Mouse (Mus musculus): ENCODE results near the gene Ak8. TPM values are rescaled to one million over a fixed set of nuclear protein-coding genes. Genes with fewer than 3 reads are reported as not detected.

Ak8 gene
- polyA plus RNA-seq, 1 experiment from 2014 or later = 0.41 TPM

DNA sequence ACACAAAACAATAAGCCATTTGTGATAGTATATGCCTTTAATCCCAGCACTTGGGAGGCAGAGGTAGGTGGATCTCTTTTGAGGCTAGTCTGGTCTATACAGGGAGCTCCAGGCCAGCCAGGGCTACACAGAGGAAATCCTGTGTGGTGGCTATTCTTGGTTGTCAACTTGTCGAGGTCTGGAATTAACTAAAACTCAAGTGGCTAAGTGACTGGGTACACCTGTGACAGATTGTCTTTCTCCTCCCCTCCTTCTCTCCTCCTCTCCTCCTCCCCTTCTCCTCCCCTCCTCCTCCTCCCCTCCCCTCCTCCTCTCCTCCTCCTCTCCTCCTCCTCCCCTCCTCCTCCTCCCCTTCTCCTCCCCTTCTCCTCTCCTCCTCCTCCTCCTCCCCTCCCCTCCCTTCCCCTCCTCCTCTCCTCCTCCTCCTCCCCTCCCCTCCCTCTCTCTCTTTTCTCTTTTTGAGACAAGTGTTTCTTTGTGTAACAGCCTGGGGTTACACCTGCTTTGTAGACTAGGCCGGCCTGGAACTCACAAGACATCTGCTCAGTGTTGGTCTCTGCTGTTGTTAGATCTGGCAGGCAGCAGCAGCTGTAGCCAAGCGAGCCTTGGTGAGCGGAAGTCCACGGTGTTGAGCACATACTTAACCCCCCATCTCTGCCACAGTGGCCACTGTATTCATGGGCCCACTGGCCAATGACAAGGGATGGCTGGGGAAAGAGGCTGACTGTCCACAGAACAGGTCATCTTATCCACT, 110.5 kb downstream of the Ak8 start:
- TF ChIP-seq EP300 (IDR thresholded peaks at IDR 0.05; ENCODE audit: low read depth) (no peak), CTCF (IDR thresholded peaks at IDR 0.05; ENCODE audit: low read depth) (no peak)
- Histone ChIP-seq H3K27me3 (ENCODE audit: insufficient read depth, low read length) (no peaks in the 10 kb centered on the region), H3K4me1 (ENCODE audit: insufficient read depth) (no peaks in the 10 kb centered on the region), H3K9ac (replicated peaks) (no peak overlapping the region), H3K4me3 (ENCODE audit: low read depth, low read length) (no peak overlapping the region), H3K4me2 (ENCODE audit: low read depth, low read length) (no peak overlapping the region), H3K36me3 (replicated peaks; ENCODE audit: insufficient read depth, low read length) (no peaks in the 10 kb centered on the region), H3K9me3 (ENCODE audit: low read length) (no peaks in the 10 kb centered on the region), H3K27ac (ENCODE audit: low read depth) (no peak overlapping the region)
- ATAC-seq (no peak), DNase-seq (no peak)
- 61% methylated on average over 5 of the region's 5 CpGs for WGBS (ENCODE audit: insufficient replicate concordance)

DNA sequence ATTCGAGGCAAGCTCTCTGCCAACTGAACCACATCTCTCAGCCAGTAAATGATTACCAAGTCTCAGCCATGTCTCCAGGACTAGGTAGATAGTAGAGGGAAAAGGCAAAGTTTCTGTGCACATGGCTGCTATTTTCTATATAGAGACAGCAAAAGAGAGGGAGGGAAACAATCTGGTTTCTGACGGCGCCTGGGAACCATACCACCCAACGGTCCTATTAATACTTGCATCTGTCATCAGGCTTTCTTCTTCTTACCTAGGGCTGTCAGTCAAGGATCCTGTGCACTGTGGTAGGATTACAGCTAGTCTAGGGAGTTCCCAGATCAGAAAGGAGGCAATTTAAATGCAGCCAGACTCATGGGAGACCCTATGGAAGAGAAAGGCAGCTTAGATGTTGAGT, 118.9 kb downstream of the Ak8 start:
- TF ChIP-seq EP300 (IDR thresholded peaks at IDR 0.05; ENCODE audit: low read depth) (no peak), CTCF (IDR thresholded peaks at IDR 0.05; ENCODE audit: low read depth) (no peak)
- no peak for ATAC-seq
- DNase-seq = no peak
- WGBS (ENCODE audit: insufficient replicate concordance) = 64% methylated on average over 4 of the region's 4 CpGs
- H3K4me3 ChIP-seq (ENCODE audit: low read depth, low read length) = no peak overlapping the region
- H3K4me1 ChIP-seq (ENCODE audit: insufficient read depth) = no peaks in the 10 kb centered on the region
- no peaks in the 10 kb centered on the region for H3K36me3 ChIP-seq (replicated peaks; ENCODE audit: insufficient read depth, low read length)
- no peak overlapping the region for H3K9ac ChIP-seq (replicated peaks)
- H3K27ac ChIP-seq (ENCODE audit: low read depth) = no peak overlapping the region
- no peaks in the 10 kb centered on the region for H3K9me3 ChIP-seq (ENCODE audit: low read length)
- H3K27me3 ChIP-seq (ENCODE audit: insufficient read depth, low read length) = no peaks in the 10 kb centered on the region
- H3K4me2 ChIP-seq (ENCODE audit: low read depth, low read length) = no peak overlapping the region

DNA sequence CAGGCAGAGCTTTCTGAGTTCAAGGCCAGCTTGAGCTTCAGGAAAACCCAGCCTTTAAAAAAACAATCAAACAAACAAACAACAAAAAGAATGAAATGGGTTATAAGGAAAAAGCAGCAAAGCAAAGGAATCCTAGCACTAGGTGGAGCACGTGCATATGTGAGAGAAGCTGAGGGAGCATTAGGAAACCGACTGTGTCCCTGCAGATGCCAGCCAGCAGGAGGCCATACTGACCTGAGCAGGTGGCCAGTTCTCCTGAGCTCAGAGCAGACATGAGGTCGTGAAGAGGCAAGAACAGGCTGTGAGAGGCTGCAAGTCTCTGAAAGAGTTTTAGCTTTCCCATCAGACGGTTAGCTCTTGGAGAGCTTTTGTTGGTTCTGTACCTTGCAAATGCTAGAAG, 129.3 kb downstream of the Ak8 start:
- H3K36me3 ChIP-seq (replicated peaks; ENCODE audit: insufficient read depth, low read length) = peaks cover 70% of the 10 kb centered on the region
- no peak overlapping the region for H3K4me3 ChIP-seq (ENCODE audit: low read depth, low read length)
- ATAC-seq = peak; percentile 80
- TF ChIP-seq CTCF (IDR thresholded peaks at IDR 0.05; ENCODE audit: low read depth) (peak; percentile 68), EP300 (IDR thresholded peaks at IDR 0.05; ENCODE audit: low read depth) (no peak)
- H3K9me3 ChIP-seq (ENCODE audit: low read length) = no peaks in the 10 kb centered on the region
- no peak overlapping the region for H3K27ac ChIP-seq (ENCODE audit: low read depth)
- 56% methylated on average over 4 of the region's 4 CpGs for WGBS (ENCODE audit: insufficient replicate concordance)
- H3K9ac ChIP-seq (replicated peaks) = no peak overlapping the region
- no peaks in the 10 kb centered on the region for H3K27me3 ChIP-seq (ENCODE audit: insufficient read depth, low read length)
- no peak overlapping the region for H3K4me2 ChIP-seq (ENCODE audit: low read depth, low read length)
- peak; percentile 33 for DNase-seq
- peaks cover 4% of the 10 kb centered on the region; the same call in 1 of the 2 replicates for H3K4me1 ChIP-seq (ENCODE audit: insufficient read depth)

DNA sequence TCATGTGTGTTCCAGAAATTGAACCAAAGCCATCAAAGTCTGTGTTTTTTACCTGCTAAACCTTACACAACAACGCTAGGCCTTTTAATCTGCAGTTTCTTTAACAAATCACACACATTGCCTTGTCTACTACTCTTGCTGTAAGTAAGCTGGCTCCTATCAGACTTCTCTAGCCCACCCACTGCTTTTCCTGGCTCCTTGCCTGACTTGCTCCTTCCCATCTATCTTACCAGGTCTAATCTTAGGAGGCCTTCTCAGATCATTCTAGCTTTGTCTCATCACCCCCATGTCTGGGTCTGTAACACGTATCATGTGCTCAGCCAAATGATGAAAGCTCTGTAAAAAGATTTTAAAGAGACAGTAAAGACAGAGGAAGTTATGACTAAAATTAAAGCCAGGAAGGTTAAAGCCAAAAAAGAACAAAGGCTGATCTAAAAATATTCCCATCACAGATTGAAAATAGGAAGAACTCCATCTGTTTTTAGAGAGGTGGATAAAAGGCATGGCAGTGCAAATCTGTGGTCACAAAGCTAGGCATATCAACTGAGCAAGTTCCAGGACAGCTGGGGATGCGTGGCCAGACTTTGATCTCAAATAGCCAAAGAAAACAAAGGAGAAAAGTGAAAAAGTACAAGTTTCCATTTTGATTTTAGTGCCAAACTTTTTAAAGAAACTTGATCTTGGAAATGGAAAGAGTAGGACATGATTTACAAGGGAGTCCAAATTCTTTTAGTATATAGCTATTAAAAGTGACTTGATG, 136.4 kb downstream of the Ak8 start:
- TF ChIP-seq EP300 (IDR thresholded peaks at IDR 0.05; ENCODE audit: low read depth) (no peak; the same call in 1 of the 2 replicates), CTCF (IDR thresholded peaks at IDR 0.05; ENCODE audit: low read depth) (no peak)
- H3K27me3 ChIP-seq (ENCODE audit: insufficient read depth, low read length) = no peaks in the 10 kb centered on the region
- no peak overlapping the region for H3K4me3 ChIP-seq (ENCODE audit: low read depth, low read length)
- H3K36me3 ChIP-seq (replicated peaks; ENCODE audit: insufficient read depth, low read length) = peaks cover 31% of the 10 kb centered on the region
- H3K9me3 ChIP-seq (ENCODE audit: low read length) = no peaks in the 10 kb centered on the region
- H3K4me2 ChIP-seq (ENCODE audit: low read depth, low read length) = peak overlapping the region; percentile 47
- peak overlapping the region; percentile 84 for H3K27ac ChIP-seq (ENCODE audit: low read depth)
- 51% methylated on average over 3 of the region's 3 CpGs for WGBS (ENCODE audit: insufficient replicate concordance)
- DNase-seq (no peak), ATAC-seq (no peak)
- H3K9ac ChIP-seq (replicated peaks) = peak overlapping the region; percentile 6; the same call in 1 of the 2 replicates
- H3K4me1 ChIP-seq (ENCODE audit: insufficient read depth) = peaks cover 20% of the 10 kb centered on the region

DNA sequence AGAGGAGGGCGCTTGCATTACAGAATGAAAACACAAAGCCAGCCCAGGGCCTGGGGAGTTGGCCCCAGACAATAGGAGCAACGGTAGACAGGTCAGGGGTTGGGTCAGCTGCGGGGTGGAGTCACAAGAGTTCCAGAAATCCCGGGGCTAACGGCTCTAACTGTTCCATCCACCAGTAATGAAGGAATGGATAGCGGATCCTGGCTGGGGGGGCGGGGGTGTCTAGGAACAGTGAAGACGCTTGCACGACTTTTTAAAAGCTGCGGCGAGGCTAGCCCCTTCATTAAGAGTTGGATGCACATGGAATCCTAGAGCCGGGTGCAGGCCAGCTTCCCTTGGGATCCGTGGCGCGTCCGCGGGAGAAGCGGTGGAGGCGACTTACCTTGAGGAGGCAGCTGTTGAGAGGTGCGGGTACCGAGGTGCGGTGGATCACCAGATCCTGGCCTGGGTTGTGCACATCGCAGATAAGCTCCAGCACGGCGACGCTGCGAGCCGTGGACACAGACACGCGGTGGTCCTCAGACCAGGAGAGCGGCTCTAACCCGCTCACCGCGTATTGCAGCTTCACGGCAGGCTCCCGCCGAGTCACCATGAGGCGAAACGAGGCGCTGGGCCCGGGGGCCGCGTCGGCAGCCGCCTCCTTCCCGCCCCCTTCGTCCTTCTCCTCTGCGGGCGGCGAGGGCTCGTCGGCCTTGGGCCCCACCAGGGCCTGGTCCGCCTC, 139.7 kb downstream of the Ak8 start:
- TF ChIP-seq CTCF (IDR thresholded peaks at IDR 0.05; ENCODE audit: low read depth) (no peak), EP300 (IDR thresholded peaks at IDR 0.05; ENCODE audit: low read depth) (no peak)
- under 1% methylated on average over 33 of the region's 53 CpGs for WGBS (ENCODE audit: insufficient replicate concordance)
- Histone ChIP-seq H3K36me3 (replicated peaks; ENCODE audit: insufficient read depth, low read length) (peaks cover 6% of the 10 kb centered on the region), H3K27me3 (ENCODE audit: insufficient read depth, low read length) (no peaks in the 10 kb centered on the region), H3K4me3 (ENCODE audit: low read depth, low read length) (peak overlapping the region; percentile 95), H3K9me3 (ENCODE audit: low read length) (no peaks in the 10 kb centered on the region), H3K9ac (replicated peaks) (peak overlapping the region; percentile 92), H3K27ac (ENCODE audit: low read depth) (peak overlapping the region; percentile 95), H3K4me2 (ENCODE audit: low read depth, low read length) (peak overlapping the region; percentile 99), H3K4me1 (ENCODE audit: insufficient read depth) (peaks cover 29% of the 10 kb centered on the region)
- ATAC-seq = peak; percentile 49
- peak; percentile 47 for DNase-seq
